Mouse (Mus musculus) gastrocnemius, postnatal 4 days (tissue): ENCODE data around the gene Adamts2. TPM values are rescaled to one million over a fixed set of nuclear protein-coding genes. Genes with fewer than 3 reads are reported as not detected.

Experiments used
- DNase-seq, 2 experiments: peaks; one replicate each; pipeline ENCODE4 v3.0.0; 2021 to 2022; ENCODE audit warnings: low spot score in 2 of 2, mixed read lengths in 2 of 2
- total RNA-seq, 2 experiments: library from RNA; stranded (reverse); gene quantifications; 2 replicates each; pipeline ENCODE4 v1.2.3; 2021

Adamts2 gene
- total RNA-seq, 2 experiments from 2014 or later = 38.0 to 42.3 TPM

DNA sequence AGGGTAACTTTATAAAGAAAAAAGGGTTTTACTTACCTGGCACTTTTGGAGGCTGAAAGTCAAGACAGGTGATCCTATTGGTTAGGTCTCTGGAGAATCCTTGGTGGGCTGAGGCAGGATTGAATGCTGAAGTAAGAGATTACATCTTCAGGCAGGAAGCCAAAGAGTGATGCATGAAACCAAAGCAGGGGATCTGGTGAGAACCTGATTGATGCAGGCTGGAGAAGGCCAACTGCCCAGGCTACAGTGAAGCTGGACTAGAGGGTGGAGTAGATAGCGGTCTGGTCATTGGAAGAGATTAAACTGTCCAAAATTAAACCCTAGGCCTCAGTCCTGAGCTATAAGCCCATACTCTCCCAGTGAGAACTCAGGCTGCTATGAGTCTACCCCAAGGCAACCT is 69.0 kb downstream of the Adamts2 start:
- DNase-seq = no peak

DNA sequence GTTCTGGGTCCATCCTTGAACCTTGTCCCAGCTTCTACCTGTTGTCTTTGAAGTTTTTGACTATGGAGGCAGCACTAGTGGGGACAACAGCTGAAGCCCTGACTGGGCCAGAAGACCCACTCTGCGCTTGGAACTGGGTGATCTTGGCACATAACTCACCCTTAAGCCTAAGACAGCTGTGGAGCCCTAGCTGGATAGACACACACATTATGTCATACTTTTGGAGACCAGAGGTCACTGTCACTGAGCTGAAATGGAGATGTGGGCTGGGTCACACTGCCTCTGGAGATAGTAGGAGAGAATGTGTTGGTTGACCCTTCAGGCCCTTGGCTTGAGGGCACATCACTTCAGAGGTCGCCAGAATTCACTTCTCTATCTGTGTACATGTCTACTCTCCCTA is 69.5 kb downstream of the Adamts2 start:
- DNase-seq = no peak

DNA sequence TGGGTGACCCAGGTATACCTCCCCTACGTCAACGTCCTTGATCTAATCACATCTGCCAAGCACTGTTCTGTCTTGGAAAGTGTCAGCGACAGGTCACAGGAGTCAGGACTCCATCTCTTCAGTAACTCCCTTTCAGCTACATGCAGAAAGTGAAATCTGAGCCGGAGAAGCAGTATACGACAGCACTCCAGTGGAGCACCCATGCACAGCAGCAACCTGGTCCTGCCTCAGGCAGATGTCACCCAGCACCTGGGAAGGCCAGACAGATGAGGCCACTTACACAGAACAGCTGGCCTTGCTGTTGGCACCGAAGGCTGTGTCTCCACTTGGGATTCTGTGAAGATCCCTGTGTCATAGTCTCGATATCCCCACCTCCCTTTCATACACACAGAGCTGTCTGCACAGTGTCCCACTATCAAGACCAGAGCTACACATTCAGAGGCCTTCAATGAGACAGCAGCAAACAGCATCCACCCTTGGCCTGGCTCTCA is 70.0 kb downstream of the Adamts2 start:
- no peak for DNase-seq

DNA sequence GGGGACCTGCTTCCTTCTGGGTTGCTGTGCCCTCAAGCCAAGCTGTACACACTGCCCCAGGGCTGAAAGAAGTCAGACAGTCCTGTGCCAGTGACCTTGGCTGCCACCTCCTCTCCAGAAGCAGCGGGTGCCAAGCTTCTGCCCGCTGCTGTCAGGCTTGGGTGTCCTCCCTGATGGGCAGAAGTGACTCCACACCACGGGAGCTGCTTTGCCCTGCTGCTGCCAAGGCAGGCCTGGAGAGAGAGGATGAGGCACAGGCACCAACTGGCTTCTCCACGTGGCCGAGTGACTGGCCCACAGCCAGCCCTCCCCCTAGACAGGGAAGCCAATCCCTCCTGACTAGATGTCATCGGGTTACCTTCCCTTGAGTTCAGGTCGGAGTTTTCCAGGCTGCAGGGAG is 71.0 kb downstream of the Adamts2 start:
- DNase-seq = peak; percentile 51 to 72

DNA sequence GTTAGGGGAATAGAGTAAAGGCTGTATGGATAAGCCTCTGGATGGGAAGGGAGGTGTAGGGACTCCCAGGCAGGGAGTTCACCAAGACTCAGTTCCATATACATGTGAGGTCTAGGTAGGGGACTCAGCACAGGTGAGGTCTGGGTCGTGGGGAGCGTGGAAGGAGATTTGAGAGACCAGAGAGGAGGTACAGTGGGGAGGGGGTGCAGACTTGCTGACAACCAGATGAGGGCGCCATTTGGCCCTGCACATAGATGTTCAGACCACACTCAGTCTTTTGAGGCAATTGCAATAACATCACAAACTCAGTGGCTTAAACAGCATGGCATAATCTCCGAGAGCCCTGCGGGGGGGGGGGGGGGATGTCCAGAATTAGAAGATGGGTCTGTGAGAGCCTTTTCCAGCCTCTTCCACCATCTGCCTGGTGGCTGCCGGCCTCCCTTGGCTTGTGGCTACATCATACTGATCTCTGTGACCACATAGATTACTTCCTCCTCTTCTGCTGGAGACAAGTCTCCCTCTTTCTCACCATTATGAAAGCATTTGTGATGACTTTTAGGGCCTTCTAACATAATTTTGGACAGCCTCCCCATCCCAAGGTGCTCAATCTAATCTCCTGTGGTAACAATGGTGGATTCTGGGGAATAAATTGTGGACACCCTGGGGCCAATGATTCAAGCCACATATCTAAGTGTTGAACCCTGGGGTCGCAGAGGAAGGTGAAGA is 71.8 kb downstream of the Adamts2 start:
- peak in 1 of 2 experiments; percentile 42 for DNase-seq

DNA sequence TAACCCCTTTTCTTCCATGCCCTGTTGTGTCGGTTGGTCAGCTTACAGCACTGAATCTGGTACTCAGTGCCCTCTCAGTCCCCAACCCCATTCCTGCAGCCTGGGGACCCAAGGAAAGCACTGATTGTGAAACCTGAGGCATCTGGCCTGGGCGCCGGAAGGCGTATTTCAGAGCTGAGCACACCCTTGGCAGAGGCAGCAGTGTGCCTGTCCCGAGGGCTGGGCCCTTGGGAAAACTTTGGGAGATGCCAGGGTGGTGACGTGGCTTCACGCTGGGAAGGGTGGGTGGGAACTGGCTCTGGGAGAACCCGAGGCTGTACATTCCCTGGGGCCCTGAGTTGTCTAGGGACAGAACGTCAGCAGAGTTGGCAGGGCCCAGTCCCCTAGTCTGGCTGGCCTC is 72.5 kb downstream of the Adamts2 start:
- peak in 1 of 2 experiments; percentile 24 for DNase-seq

DNA sequence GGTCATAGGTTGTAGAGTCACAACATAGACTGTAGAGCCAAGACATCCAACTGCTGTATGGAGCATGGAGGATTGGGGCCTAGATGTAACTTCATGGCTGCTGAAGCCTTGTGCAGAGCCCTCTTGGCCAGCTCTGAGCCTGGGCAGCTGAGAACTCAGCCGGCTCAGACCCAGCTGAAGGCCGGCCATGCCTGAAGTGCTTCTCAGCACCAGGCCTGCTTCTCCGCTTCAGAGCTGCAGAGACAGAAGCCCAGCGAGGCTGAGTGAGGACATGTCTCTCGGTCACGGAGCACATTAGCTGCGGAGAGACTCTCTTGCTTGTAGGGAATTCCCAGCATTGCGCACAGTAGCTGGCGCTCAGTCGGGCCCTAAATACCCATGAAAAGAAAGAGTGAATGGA is 76.8 kb downstream of the Adamts2 start:
- DNase-seq = peak in 1 of 2 experiments; percentile 37

DNA sequence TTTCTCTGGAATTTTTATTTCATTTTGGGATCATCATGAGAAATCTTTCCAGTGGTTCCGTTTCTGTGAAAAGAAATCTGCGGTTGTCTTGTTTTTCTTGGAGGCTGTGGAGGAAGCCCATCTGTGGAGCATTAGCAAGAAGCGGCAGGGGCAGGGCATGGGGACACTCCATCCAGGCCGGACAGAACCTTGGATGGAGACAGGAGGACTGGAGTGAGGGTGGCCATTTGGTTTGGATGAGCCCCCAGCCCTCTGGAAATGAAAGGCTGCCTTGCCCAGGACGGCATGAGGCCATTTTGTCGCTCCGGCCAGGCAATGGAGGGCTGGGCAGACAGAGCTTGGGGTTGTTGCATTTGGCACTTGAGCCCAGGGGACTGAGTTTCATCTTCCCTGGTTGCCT is 80.1 kb downstream of the Adamts2 start:
- no peak for DNase-seq

DNA sequence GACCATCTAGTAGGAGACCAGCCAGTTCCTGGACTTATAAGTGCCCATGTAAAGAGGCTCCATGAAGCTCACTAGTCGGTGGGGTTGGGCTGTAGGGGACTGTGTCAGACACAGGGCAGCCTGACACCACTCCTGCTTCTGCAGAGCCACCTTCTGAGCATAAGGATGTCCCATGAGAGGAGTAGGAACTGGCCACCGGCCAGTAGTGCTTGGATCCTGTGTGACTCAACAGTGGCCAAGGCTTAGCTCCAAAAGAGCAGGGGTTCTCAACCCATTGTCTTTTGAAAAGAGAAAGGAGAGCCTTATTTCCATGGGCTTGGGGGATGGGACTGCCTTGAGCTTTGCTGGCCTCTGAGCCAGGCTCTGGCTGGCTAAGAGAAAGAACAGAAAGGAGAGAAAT is 81.9 kb downstream of the Adamts2 start:
- DNase-seq = no peak

DNA sequence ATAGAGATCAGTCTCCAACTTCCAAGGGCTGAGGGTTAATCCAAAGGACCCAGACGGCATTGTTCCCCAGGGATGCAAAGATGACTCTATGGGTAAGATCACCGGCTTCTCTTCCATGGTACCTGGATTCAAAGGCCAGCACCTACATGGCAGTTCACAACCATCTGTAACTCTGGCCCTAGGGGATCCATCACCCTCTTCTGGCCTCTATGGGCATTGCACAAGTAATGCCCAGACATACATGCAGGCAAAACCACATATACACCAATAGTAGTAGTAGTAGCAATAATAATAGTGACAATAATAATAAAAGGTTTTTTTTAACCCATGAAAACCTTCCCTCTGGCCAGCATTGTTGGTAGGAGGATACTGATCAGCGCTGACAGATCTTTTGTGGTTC is 86.7 kb downstream of the Adamts2 start:
- no peak for DNase-seq

DNA sequence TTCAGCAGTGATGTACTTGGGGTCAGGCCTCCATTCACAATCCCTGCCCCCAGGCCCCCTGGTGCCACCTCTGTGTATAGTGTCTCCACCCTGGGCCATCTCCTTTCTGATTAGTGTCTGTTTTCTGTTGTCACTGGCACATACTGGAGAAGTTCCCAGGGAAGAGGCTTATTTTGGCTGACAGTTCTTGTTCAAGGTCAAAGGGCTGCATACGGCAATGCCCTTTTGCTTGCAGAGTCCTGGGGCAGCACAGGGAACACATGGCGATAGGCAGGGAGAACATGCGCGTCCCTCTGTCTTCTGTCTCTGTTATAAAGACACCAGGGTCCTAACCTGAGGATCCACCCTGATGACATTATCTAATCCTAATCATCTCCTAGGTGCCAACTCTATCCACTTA is 87.8 kb downstream of the Adamts2 start:
- DNase-seq = no peak

DNA sequence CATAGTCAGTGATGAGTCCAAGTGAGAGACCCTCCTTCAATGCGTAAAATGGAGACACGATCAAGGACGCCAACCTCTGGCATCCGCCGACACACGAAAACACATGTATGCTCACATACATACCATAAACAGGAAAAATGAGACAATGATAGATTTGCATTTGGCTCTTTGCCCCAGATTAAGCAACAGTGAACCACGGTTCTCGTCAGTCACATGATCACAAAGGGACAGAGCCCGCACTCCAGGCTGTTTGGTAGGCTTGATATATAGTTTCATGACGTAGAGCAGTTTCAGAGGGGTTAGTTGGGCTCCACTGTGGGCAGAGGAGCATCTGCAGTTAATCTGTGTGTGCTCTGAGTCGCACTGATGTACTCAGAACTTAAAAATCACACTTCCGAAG is 98.1 kb downstream of the Adamts2 start:
- DNase-seq = no peak

DNA sequence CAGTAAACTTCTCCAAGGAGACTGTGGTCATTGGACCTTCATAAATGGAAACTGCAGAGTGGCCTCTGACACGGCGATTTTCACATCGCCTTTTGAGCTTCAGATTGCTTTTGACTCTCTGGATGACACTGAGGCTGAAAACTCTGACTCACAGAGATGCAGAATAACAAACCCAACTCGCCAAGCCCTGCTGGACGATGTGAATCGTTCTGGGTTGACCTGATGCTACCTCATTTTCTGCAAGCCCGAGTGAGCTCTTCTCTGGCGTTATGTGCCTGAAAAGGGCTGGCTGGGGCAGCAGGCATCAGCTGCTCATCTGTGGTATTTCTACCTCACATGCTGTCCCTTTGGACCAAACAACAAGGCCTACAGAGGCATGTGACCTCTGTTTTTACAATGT is 98.6 kb downstream of the Adamts2 start:
- DNase-seq = no peak

DNA sequence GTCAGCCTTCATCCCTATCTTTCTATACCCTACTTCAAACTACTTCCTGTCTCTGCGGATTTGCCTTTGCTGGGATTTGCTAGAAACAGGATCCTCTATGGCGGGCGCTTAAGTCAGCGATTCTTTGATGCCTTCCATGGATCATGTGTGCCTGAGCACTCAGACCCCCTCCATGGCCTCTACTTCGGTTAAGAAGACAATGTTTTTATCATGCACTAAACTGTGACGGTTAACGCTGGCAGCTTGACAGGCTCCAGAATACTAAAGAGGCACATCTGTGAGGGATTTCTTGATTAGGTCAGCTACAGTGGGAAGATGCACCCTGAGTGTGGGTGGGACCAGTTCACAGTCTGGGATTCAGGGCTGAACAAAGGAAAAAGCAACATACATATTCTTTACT is 101.5 kb downstream of the Adamts2 start:
- no peak for DNase-seq

DNA sequence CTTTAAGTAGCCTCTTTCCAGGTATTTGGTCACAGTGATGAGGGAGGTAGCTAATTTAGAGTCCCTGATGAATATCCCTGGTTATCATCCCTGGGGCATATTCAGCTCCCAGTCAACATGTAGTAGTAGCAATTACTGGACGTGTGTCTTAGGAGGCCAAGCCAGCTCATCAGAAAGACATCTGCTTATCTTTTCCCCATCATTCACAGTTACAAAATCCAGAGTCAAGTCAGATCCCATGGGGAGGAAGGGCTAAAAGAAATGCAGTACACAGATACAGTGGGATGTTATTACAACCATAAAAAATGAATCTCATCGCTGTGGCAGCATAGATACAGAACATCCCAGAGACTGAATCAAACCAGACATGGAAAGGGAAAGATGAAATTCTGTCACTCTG is 102.6 kb downstream of the Adamts2 start:
- no peak for DNase-seq

DNA sequence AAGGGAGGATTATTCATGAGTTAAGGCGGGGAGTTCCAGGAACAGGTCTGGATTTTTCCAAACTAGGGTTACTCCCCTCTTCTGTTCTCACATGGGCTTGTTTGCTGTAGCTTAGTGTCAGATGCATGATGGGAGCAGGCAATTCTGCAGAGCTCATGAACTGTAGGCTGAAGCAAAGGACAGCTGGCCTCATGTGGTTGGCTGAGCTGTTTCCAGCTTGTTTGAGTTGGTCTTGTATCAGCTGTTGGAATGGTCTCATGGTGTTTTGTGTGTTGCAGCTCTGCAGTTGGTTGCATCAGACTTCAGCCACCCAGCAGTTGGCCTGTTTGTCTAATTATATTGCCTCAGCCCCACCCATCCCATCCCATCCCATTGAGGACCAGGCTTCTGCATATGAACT is 105.4 kb downstream of the Adamts2 start:
- no peak for DNase-seq

DNA sequence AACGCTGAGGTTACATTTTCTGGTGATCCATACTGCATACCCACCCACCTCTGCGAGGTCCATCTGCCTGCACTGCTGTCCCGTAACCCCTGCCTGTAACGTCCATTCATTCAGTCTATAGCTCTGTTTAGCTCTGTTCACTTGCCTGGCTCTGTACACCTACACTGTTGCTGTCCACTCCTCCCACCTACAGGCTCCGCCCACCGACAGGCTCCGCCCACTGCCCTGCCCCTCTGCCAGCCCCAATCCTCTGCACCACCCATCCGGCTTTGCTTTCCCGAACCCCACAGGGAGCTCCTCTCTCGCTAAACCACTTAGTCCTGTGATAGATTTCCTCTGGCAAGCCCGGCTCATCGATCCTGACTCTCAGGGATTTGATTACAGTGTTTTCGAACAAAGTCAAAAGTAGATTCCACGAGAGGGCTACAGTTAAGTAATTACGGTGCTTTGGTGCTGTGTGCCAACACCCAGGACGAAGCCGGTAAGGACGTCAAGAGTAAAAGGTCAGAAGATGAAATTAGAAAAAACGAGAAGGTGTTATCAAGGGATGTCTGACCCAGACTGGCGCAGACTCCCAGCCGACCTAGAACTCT is 111.8 kb downstream of the Adamts2 start:
- DNase-seq = no peak

DNA sequence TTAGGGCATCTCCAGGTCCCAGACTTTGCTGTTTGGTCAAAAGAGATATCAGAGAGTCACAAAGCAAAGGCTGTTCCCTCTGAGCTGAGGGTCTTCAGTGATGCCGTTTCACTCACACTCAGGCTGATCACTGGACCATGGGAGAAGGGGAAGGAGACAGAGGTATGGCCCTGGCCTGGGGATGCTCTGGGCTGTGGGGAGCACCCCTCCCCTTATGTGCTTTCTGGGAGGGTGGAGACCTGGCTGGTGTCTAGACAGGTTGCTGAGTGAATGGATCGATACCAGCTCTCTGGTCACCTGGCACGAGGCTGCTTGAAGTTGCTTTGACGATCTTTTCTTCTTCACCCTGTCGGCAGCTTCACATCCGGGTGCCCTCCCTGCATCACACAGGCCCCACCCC is 113.2 kb downstream of the Adamts2 start:
- no peak for DNase-seq

DNA sequence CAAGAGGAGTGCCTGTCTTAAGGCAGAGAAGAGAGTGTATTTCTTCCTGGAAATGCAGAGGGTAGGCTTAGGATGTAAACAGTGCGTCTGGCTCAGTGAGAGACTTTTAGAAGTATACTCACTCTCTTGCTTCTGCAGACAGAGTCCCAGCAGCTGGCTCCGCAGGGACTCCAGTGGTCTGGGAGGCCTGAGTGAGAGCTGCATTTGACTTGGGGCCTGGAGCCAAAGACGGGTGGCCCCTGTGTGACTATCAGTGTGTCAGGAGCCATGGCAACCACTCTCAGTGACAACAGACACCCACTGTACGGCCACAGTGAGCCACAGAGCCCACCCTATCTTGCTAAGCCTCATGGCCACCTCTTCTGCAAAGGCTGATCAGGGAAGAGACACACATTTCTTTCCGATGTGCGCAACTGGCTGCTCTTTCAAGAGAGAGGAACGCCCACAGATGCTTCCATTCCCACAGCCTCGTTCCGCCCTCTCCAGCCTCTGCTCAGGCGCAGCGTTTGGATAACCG is 115.6 kb downstream of the Adamts2 start:
- DNase-seq = no peak

DNA sequence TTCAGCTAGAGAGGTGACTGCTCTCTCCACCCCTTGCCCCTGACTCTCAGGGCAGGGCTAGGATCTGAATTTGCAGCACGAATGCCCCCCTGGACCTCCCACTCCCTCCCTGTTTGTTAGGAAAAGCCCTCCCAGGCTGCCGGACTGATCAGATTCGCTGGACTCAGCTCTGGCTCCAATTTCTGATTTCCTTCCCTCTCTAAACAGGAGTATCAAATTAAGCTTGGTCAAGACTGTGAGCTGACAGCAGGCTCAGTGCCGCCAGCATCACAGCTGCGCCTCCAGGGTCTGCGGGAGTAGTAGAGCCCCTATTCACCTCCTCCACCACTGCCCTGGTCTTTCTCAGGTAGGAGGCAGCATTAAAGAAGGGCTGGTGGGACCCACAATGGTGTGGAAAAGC is 117.0 kb downstream of the Adamts2 start:
- no peak for DNase-seq

DNA sequence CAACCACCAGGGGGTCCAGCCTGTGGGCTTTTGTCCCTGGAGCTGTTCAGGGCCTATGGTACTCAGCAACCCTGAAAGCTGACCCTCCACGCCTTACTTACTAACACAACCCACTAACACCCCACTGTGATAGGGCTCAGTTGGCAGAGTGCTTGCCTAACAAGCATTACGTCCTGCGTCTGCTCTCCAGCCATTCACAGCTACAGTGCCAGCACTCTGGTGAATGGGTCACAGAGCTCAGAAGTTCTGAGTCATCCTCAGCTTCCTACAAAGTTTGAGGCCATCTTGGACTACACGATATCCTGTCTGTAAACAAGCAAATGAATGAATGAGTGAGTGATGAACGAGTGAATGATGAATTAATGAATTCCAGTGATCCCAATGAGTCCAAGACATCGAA is 118.5 kb downstream of the Adamts2 start:
- DNase-seq = no peak

DNA sequence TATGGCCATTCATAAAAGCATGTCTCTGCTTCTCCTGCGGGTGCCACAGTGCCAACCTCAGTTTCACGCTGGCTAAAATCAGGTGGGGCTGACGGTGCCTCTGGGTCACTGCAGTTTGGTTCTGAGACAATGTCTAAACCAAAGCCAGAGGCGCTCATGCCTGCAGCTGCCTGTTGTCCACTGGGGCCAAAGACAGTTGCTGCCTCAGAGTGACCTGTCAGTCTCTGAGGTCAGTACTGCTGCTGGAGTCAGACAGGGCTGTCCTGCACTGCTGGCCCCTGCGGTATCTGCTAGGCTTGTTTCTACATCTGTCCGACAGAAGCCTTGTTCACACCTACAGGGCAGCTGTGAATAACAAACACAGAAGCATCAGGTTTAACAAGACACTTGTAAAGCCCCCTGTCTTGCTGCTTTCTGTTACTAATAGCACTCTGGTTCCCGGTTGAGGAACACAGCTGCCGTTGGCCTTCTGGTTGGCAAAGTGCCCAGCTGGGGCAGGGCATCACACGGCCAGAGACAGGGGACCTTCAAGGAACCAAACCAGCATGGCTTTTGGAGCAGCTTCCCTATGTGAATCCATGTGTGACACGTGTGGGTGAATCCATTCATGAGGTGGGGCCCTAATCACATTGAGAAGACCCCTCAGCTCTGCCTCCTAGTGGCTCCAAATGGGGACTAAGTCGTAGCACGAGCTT is 119.1 kb downstream of the Adamts2 start:
- DNase-seq = peak in 1 of 2 experiments; percentile 55
